Mouse (Mus musculus) MEL (cell line): ENCODE data around the gene Cryba2. TPM values are rescaled to one million over a fixed set of nuclear protein-coding genes. Genes with fewer than 3 reads are reported as not detected.

Source experiments
- DNase-seq: peaks from one replicate; pipeline ENCODE4 v3.0.0; 2011; ENCODE audit warnings: low read depth, low spot score
- H3K27ac ChIP-seq: 2 replicates; pipeline ENCODE4 v1.5.1; 2012; ENCODE audit warnings: low read depth, mild to moderate bottlenecking, control low read depth, low read length, moderate library complexity; ENCODE audit not compliant: control insufficient read depth
- H3K27me3 ChIP-seq, 2 experiments: fragments of 150-350 bp in 1 of 2; sonication (generic) in 1 of 2; 2 replicates each; pipeline ENCODE4 v1.6.1; 2012; ENCODE audit warnings: low read length in 2 of 2, mild to moderate bottlenecking in 2 of 2, improper control_type of control experiment in 1 of 2, moderate library complexity in 1 of 2; ENCODE audit not compliant: insufficient read depth in 2 of 2, control insufficient read depth in 1 of 2
- H3K36me3 ChIP-seq, 2 experiments: 2 replicates each; pipeline ENCODE4 v1.6.1; 2012 to 2014; ENCODE audit warnings: low read length in 2 of 2, improper control_type of control experiment in 1 of 2, inconsistent platforms in 1 of 2, mild to moderate bottlenecking in 1 of 2; ENCODE audit not compliant: insufficient read depth in 2 of 2, control insufficient read depth in 1 of 2
- H3K4me1 ChIP-seq, 2 experiments: fragments of 150-350 bp in 1 of 2; sonication (generic) in 1 of 2; 2 replicates each; pipeline ENCODE4 v1.6.1; 2012; ENCODE audit warnings: low read length in 2 of 2, improper control_type of control experiment in 1 of 2, mild to moderate bottlenecking in 1 of 2; ENCODE audit not compliant: insufficient read depth in 2 of 2, control insufficient read depth in 1 of 2
- H3K4me3 ChIP-seq, 2 experiments: fragments of 150-350 bp in 1 of 2; sonication (generic) in 1 of 2; 2 replicates each; pipeline ENCODE4 v1.5.1; 2012; ENCODE audit warnings: low read depth in 2 of 2, low read length in 2 of 2, mild to moderate bottlenecking in 2 of 2, moderate library complexity in 2 of 2, control low read depth in 1 of 2, improper control_type of control experiment in 1 of 2; ENCODE audit not compliant: control insufficient read depth in 1 of 2, insufficient read depth in 1 of 2
- H3K79me2 ChIP-seq: 2 replicates; pipeline ENCODE4 v1.6.1; 2012; ENCODE audit warnings: mild to moderate bottlenecking, low read length, moderate library complexity; ENCODE audit not compliant: control insufficient read depth, poor library complexity, insufficient read depth
- H3K9ac ChIP-seq: 2 replicates; pipeline ENCODE4 v1.6.1; 2012; ENCODE audit warnings: low read depth, mild to moderate bottlenecking, control low read depth, low read length, moderate library complexity; ENCODE audit not compliant: control insufficient read depth, poor library complexity, severe bottlenecking
- H3K9me3 ChIP-seq: fragments of 150-350 bp; sonication (generic); replicated peaks from 2 replicates; pipeline ENCODE4 v1.6.1; 2012; ENCODE audit warnings: mild to moderate bottlenecking, low read length, improper control_type of control experiment, moderate library complexity; ENCODE audit not compliant: insufficient read depth
- BHLHE40 ChIP-seq: IDR thresholded peaks from 2 replicates; pipeline ENCODE4 v1.6.1; 2012; ENCODE audit warnings: low read depth, mild to moderate bottlenecking, inconsistent platforms, low read length, improper control_type of control experiment, borderline replicate concordance
- CHD1 ChIP-seq: IDR thresholded peaks from 2 replicates; pipeline ENCODE4 v1.6.1; 2012; ENCODE audit warnings: low read depth, mild to moderate bottlenecking, inconsistent platforms, low read length, improper control_type of control experiment
- CHD2 ChIP-seq: IDR thresholded peaks from 2 replicates; pipeline ENCODE4 v1.6.1; 2011; ENCODE audit warnings: low read length, improper control_type of control experiment
- CTCF ChIP-seq, 3 experiments: IDR thresholded peaks in 2 of 3; conservative IDR thresholded peaks in 1 of 3; 2 replicates each; pipeline ENCODE4 v1.5.1; 2011 to 2012; ENCODE audit warnings: low read length in 3 of 3, low read depth in 2 of 3, mild to moderate bottlenecking in 2 of 3, improper control_type of control experiment in 1 of 3, inconsistent platforms in 1 of 3, mixed read lengths in 1 of 3, moderate library complexity in 1 of 3; ENCODE audit not compliant: control insufficient read depth in 1 of 3, insufficient read depth in 1 of 3, poor library complexity in 1 of 3, severe bottlenecking in 1 of 3
- E2F4 ChIP-seq: IDR thresholded peaks from 2 replicates; pipeline ENCODE4 v1.6.1; 2011; ENCODE audit warnings: low read depth, low read length, improper control_type of control experiment, borderline replicate concordance
- ELF1 ChIP-seq: IDR thresholded peaks from 2 replicates; pipeline ENCODE4 v1.6.1; 2014; ENCODE audit warnings: low read depth, mild to moderate bottlenecking, inconsistent platforms, low read length, improper control_type of control experiment, moderate library complexity
- EP300 ChIP-seq, 2 experiments: IDR thresholded peaks; 2 replicates each; pipeline ENCODE4 v1.6.1; 2011; ENCODE audit warnings: improper control_type of control experiment in 2 of 2, low read length in 2 of 2, low read depth in 1 of 2, mild to moderate bottlenecking in 1 of 2
- ETS1 ChIP-seq: IDR thresholded peaks from 2 replicates; pipeline ENCODE4 v1.6.1; 2012; ENCODE audit warnings: low read depth, mild to moderate bottlenecking, inconsistent platforms, low read length, improper control_type of control experiment, moderate library complexity
- GATA1 ChIP-seq: IDR thresholded peaks from 2 replicates; pipeline ENCODE4 v1.6.1; 2011; ENCODE audit warnings: low read depth, low read length, improper control_type of control experiment
- HCFC1 ChIP-seq: IDR thresholded peaks from 2 replicates; pipeline ENCODE4 v1.6.1; 2012; ENCODE audit warnings: low read depth, mild to moderate bottlenecking, inconsistent platforms, low read length, improper control_type of control experiment, moderate library complexity
- JUND ChIP-seq: IDR thresholded peaks from 2 replicates; pipeline ENCODE4 v1.6.1; 2011; ENCODE audit warnings: low read depth, mild to moderate bottlenecking, improper control_type of control experiment, low read length
- KAT2A ChIP-seq: conservative IDR thresholded peaks from 2 replicates; pipeline ENCODE4 v1.6.1; 2012; ENCODE audit warnings: low read depth, low read length, improper control_type of control experiment, inconsistent platforms
- MAFK ChIP-seq: IDR thresholded peaks from 2 replicates; pipeline ENCODE4 v1.6.1; 2011; ENCODE audit warnings: low read depth, mild to moderate bottlenecking, low read length, improper control_type of control experiment, borderline replicate concordance
- MAX ChIP-seq: IDR thresholded peaks from 2 replicates; pipeline ENCODE4 v1.6.1; 2011; ENCODE audit warnings: low read length, improper control_type of control experiment
- MEF2A ChIP-seq: IDR thresholded peaks from 2 replicates; pipeline ENCODE4 v1.6.1; 2014; ENCODE audit warnings: low read depth, mild to moderate bottlenecking, inconsistent platforms, low read length, improper control_type of control experiment; ENCODE audit not compliant: poor library complexity, insufficient replicate concordance, severe bottlenecking; ENCODE audit errors: extremely low read depth
- MXI1 ChIP-seq: IDR thresholded peaks from 2 replicates; pipeline ENCODE4 v1.6.1; 2011; ENCODE audit warnings: mild to moderate bottlenecking, low read depth, low read length, improper control_type of control experiment
- MYC ChIP-seq: IDR thresholded peaks from 2 replicates; pipeline ENCODE4 v1.6.1; 2011; ENCODE audit warnings: low read depth, mild to moderate bottlenecking, low read length, improper control_type of control experiment, moderate library complexity
- NELFE ChIP-seq: IDR thresholded peaks from 2 replicates; pipeline ENCODE4 v1.6.1; 2011; ENCODE audit warnings: low read depth, low read length, improper control_type of control experiment
- NRF1 ChIP-seq: IDR thresholded peaks from 2 replicates; pipeline ENCODE4 v1.6.1; 2014; ENCODE audit warnings: low read depth, mild to moderate bottlenecking, inconsistent platforms, low read length, improper control_type of control experiment, moderate library complexity; ENCODE audit not compliant: poor library complexity, insufficient read depth, severe bottlenecking
- POLR2A ChIP-seq, 2 experiments: IDR thresholded peaks; 2 replicates each; pipeline ENCODE4 v1.6.1; 2011 to 2012; ENCODE audit warnings: low read length in 2 of 2, mild to moderate bottlenecking in 2 of 2, control low read depth in 1 of 2, improper control_type of control experiment in 1 of 2, low read depth in 1 of 2, moderate library complexity in 1 of 2; ENCODE audit not compliant: control insufficient read depth in 1 of 2, insufficient read depth in 1 of 2, poor library complexity in 1 of 2
- RAD21 ChIP-seq: IDR thresholded peaks from 2 replicates; pipeline ENCODE4 v1.6.1; 2011; ENCODE audit warnings: mild to moderate bottlenecking, low read depth, low read length, improper control_type of control experiment
- RCOR1 ChIP-seq: IDR thresholded peaks from 2 replicates; pipeline ENCODE4 v1.6.1; 2012; ENCODE audit warnings: low read depth, mild to moderate bottlenecking, inconsistent platforms, low read length, improper control_type of control experiment
- SIN3A ChIP-seq: IDR thresholded peaks from 2 replicates; pipeline ENCODE4 v1.6.1; 2012; ENCODE audit warnings: low read length, improper control_type of control experiment, inconsistent platforms
- SMC3 ChIP-seq: IDR thresholded peaks from 2 replicates; pipeline ENCODE4 v1.6.1; 2011; ENCODE audit warnings: low read depth, low read length, improper control_type of control experiment
- TBP ChIP-seq: IDR thresholded peaks from 2 replicates; pipeline ENCODE4 v1.8.0; 2011; ENCODE audit warnings: low read depth, low read length, improper control_type of control experiment
- USF1 ChIP-seq: IDR thresholded peaks from 2 replicates; pipeline ENCODE4 v1.6.1; 2014; ENCODE audit warnings: low read depth, mild to moderate bottlenecking, inconsistent platforms, low read length, improper control_type of control experiment, moderate library complexity
- ZC3H11A ChIP-seq: IDR thresholded peaks from 2 replicates; pipeline ENCODE4 v1.6.1; 2012; ENCODE audit warnings: low read depth, mild to moderate bottlenecking, inconsistent platforms, low read length, improper control_type of control experiment
- ZMIZ1 ChIP-seq: IDR thresholded peaks from 2 replicates; pipeline ENCODE4 v1.6.1; 2012; ENCODE audit warnings: low read depth, mild to moderate bottlenecking, inconsistent platforms, low read length, improper control_type of control experiment, moderate library complexity
- ZNF384 ChIP-seq: IDR thresholded peaks from 2 replicates; pipeline ENCODE4 v1.6.1; 2012; ENCODE audit warnings: low read depth, mild to moderate bottlenecking, inconsistent platforms, low read length, improper control_type of control experiment
- polyA plus RNA-seq, 2 experiments: library from polyadenylated mRNA; stranded (reverse) in 1 of 2; unstranded in 1 of 2; fragments of >175 nt in 1 of 2; fragments of >200 nt in 1 of 2; gene quantifications; 2 replicates each; pipeline versions ENCODE4 v1.2.1 to v1.2.4; 2012; ENCODE audit warnings: low replicate concordance in 2 of 2, low read depth in 1 of 2; ENCODE audit not compliant: insufficient read length in 2 of 2, insufficient read depth in 1 of 2, missing spikeins in 1 of 2
- total RNA-seq: library from RNA; depleted of rRNA; stranded (reverse); fragments of 300-350 nt; gene quantifications from 2 replicates; pipeline ENCODE4 v1.2.3, GENCODE M21; 2012

Gene Cryba2
- total and polyA plus RNA-seq, 3 experiments, result not detected

DNA sequence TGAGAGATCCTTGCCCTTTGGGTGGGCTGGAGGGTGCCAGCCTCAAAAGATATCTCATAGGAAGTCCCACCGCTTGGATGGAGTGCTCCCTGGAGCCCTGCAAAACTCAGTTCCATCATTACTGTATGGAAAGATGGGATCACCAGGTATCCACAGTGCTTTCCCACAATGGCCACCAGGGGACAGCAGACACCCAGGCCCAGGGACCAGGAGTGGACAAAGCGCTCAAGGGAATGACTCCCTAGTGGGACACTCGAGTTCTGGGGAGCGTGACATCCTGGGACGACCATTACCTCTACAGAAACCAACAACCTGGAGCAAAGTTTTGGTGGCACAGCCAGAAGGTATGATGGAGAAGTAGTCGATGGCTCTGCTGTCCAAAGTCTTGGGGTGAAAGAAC is 33.8 kb upstream of the Cryba2 start:
- no peaks in the 10 kb centered on the region for H3K79me2 ChIP-seq
- H3K9me3 ChIP-seq, result no peaks in the 10 kb centered on the region
- no peaks in the 10 kb centered on the region for H3K36me3 ChIP-seq
- H3K27ac ChIP-seq, result no peak overlapping the region
- peak; percentile 19 for DNase-seq
- H3K4me3 ChIP-seq, result no peak overlapping the region
- TF ChIP-seq POLR2A (IDR thresholded peaks at IDR 0.05; ENCODE audit: control insufficient read depth in 1 of 2, insufficient read depth in 1 of 2, low read depth in 1 of 2, low read length in 2 of 2, poor library complexity in 1 of 2) (no peak), ELF1 (no peak), CTCF (IDR thresholded peaks at IDR 0.05 in 2 of 3, conservative IDR thresholded peaks at IDR 0.05 in 1 of 3; ENCODE audit: control insufficient read depth in 1 of 3, insufficient read depth in 1 of 3, low read depth in 2 of 3, low read length in 3 of 3, poor library complexity in 1 of 3, severe bottlenecking in 1 of 3) (peak; percentile 69 to 89 (median 83)), RAD21 (peak; percentile 64), MYC (no peak), ZNF384 (no peak), SMC3 (peak; percentile 72), GATA1 (no peak), MAX (no peak), ZMIZ1 (no peak), MEF2A (no peak), MXI1 (no peak), SIN3A (no peak), MAFK (no peak), HCFC1 (no peak), CHD2 (no peak), NELFE (no peak), EP300 (IDR thresholded peaks at IDR 0.05; ENCODE audit: low read depth in 1 of 2, low read length in 2 of 2) (no peak), USF1 (no peak), TBP (no peak), JUND (no peak)
- peaks cover 0 to 5% of the 10 kb centered on the region in 2 experiments; a peak in 2 of 4 replicates for H3K27me3 ChIP-seq
- no peaks in the 10 kb centered on the region for H3K4me1 ChIP-seq
- H3K9ac ChIP-seq, result no peak overlapping the region

DNA sequence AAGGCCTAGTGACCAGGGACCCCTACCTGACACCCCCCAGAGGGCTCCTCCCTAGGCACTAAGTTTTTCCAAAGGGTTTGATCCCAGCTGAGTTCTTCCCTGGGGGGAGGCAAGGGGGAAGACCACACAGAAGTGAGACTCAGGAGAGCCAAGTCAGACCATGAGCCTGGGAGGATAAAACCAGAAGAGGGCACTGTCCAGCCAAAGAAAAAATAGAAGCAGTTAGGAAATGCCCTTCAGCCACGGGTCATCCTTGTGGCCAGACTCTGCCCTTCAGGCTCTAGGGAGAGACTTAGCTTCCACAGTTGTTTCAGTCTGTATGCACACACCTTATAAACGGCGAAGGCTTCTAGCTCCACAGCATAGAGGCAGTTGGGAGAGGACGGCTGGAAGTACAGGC is 31.5 kb upstream of the Cryba2 start:
- no peak overlapping the region for H3K27ac ChIP-seq
- TF ChIP-seq KAT2A (no peak), RAD21 (no peak), NRF1 (no peak), BHLHE40 (no peak), ETS1 (no peak), ZC3H11A (no peak), RCOR1 (no peak), MXI1 (no peak), CHD1 (no peak), SMC3 (no peak), E2F4 (no peak)
- H3K36me3 ChIP-seq, result no peaks in the 10 kb centered on the region
- H3K9me3 ChIP-seq, result no peaks in the 10 kb centered on the region
- H3K9ac ChIP-seq, result no peak overlapping the region
- no peaks in the 10 kb centered on the region for H3K4me1 ChIP-seq
- H3K27me3 ChIP-seq, result no peaks in the 10 kb centered on the region; a peak in 2 of 4 replicates
- no peak overlapping the region for H3K4me3 ChIP-seq
- DNase-seq, result no peak
- no peaks in the 10 kb centered on the region for H3K79me2 ChIP-seq
